Mouse (Mus musculus) spleen, postnatal 36 days (tissue): ENCODE measurements around the gene Txlnb.
"Not testable (repeated sequence)": the region's sequence is repeated elsewhere in the genome, so short reads cannot be mapped to it uniquely, and the experiment has no call there.

Source experiments
- DNase-seq, 2 experiments: peaks; one replicate each; pipeline ENCODE4 v3.0.0; 2022; ENCODE audit warnings: low spot score in 2 of 2, mixed read lengths in 1 of 2

Txlnb gene

GRCm38 (mm10) chr10:17795767-17796631 is at the start of gene Txlnb:
Gene Txlnb, plus strand, starts transcription at chr10:17796226.
- DNase-seq, result peak; percentile 67 to 70

- DNase-seq, result no peak
Observed at GRCm38 (mm10) chr10:17752478-17752877, 43.5 kb upstream of the Txlnb start.

- DNase-seq, result no peak
Observed at GRCm38 (mm10) chr10:17759772-17760171, 36.3 kb upstream of the Txlnb start.

- no peak for DNase-seq
Observed at GRCm38 (mm10) chr10:17760750-17761613, 35.0 kb upstream of the Txlnb start.

GRCm38 (mm10) chr10:17761652-17762051 is 34.4 kb upstream of the Txlnb start:
- no peak for DNase-seq

GRCm38 (mm10) chr10:17762946-17763345 is 33.1 kb upstream of the Txlnb start:
- DNase-seq, result no peak

- no peak for DNase-seq
Observed at GRCm38 (mm10) chr10:17769856-17770255, 26.2 kb upstream of the Txlnb start.

- peak; percentile 67 for DNase-seq
Observed at GRCm38 (mm10) chr10:17772364-17772763, 23.7 kb upstream of the Txlnb start.

- DNase-seq, result no peak
Observed at GRCm38 (mm10) chr10:17774366-17774765, 21.7 kb upstream of the Txlnb start.

- DNase-seq, result peak in 1 of 2 experiments; percentile 16
Observed at GRCm38 (mm10) chr10:17775079-17775478, 20.9 kb upstream of the Txlnb start.

GRCm38 (mm10) chr10:17776684-17777083 is 19.3 kb upstream of the Txlnb start:
- DNase-seq, result not testable (repeated sequence)

- DNase-seq, result no peak
Observed at GRCm38 (mm10) chr10:17786771-17787170, 9.3 kb upstream of the Txlnb start.

- no peak for DNase-seq
Observed at GRCm38 (mm10) chr10:17787938-17788337, 8.1 kb upstream of the Txlnb start.

GRCm38 (mm10) chr10:17788347-17788746 is 7.7 kb upstream of the Txlnb start:
- peak in 1 of 2 experiments; percentile 6 for DNase-seq

- DNase-seq, result no peak
Observed at GRCm38 (mm10) chr10:17793926-17794325, 2.1 kb upstream of the Txlnb start.

- DNase-seq, result no peak
Observed at GRCm38 (mm10) chr10:17794443-17794842, 1.6 kb upstream of the Txlnb start.

GRCm38 (mm10) chr10:17795227-17795626 is 799 bp upstream of the Txlnb start:
- no peak for DNase-seq

- DNase-seq, result no peak
Observed at GRCm38 (mm10) chr10:17796846-17797631, 1.0 kb downstream of the Txlnb start.

- no peak for DNase-seq
Observed at GRCm38 (mm10) chr10:17797681-17798080, 1.7 kb downstream of the Txlnb start.

GRCm38 (mm10) chr10:17801788-17802187 is 5.8 kb downstream of the Txlnb start:
- DNase-seq, result no peak

- no peak for DNase-seq
Observed at GRCm38 (mm10) chr10:17808526-17808925, 12.5 kb downstream of the Txlnb start.

- DNase-seq, result no peak
Observed at GRCm38 (mm10) chr10:17815052-17815451, 19.0 kb downstream of the Txlnb start.
